Mouse (Mus musculus) kidney, postnatal 4 days (tissue): ENCODE results near the gene Hacd1.
A peak's percentile ranks its signal among the peaks of the same experiment; 100 is the strongest.

Source experiments
- DNase-seq, 2 experiments: peaks; one replicate each; pipeline ENCODE4 v3.0.0; 2021; ENCODE audit warnings: mixed read lengths in 2 of 2

Hacd1 gene

DNA sequence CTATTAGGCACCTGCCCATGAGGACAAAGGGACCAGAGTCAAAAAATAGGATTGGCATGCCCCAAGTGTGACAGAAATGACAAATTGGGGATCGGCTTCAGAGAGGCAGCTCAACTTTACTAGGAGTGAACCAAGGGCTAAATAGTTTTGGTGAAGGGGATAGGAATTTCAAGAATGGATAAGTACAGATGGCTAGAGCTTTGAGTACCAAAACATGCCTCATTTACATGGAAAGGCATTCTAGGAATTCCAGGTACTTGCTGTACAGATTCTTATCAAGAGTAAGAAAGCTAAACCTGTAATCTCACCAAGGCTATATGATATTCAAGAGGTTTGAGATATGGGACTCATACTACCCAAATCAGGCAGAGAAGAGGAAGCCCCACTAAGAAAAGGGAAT is 95.8 kb downstream of the Hacd1 start:
- no peak for DNase-seq

DNA sequence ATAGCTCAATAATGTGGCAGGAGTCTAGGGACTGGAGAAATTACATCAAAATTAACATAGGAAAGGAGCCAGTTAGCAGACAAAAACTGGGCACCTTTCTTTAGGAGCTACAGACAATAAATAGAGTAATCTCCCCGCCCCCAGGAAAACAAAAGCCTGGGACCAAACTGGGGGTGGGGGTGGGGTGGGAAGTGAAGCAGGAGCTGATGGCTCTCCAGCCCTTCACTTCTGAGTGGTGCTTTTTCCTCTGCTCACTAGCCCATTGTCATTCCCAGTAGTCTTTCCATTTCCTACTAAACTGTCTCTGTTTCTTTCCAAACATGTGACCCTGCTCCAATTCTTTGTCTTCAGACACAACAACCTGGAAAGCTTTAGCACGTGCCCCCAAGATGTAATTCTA is 99.5 kb downstream of the Hacd1 start:
- DNase-seq, result no peak

DNA sequence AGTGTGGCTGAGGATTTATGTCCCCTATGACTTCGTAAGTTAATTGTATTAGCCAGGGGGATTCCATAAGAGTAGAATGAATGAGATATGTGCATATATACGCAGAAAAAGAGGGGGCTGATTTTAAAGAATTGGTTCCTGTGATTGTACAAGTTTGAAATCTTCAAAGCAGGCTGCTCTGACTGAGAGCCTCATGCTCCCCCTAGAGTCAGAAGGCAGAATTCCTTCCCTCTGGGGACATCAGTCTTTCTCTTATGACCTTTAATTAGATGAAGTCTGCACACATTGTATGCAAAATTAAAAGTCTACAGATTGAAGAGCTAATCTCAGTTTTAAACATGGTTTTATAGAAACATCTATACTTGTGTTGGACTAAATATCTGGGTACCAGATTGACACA is 117.8 kb downstream of the Hacd1 start:
- peak; percentile 16 to 47 for DNase-seq

DNA sequence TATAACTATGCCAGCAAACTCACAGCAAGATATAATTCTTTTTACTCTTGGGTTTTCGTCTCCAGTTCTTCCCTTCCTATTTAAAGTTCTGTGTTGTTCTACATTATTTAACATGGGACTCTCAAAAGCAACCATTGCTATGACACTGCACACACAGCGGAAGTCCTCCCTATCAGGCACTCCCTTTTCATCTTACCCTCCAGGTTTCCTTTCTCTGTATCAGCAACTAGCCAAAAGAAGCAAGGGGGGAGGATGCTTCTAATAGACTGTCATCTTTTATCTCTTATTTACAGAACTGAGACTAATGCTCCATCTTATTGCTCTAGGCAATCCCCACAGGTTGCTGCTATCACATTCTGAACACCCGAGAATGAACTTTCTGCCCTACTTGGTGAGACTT is 120.6 kb downstream of the Hacd1 start:
- no peak for DNase-seq

DNA sequence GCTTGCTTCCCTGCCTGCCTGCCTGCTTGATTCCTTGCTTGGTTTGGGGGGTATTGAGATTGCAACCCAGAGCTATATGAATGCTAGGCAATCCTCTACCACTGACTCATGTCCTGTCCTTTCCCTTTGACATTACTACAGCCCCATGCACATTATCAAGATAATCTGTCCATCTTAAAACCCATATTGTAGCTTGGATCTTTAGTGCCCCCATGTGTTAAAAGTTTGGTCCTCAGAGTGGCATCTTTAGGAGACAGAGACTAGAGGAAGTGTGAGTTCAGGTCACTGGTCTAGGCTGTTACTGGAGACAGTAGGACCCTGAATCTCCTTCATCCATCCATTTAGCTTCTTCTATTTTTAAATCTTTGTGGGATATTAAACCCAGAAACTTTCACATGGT is 123.7 kb downstream of the Hacd1 start:
- no peak for DNase-seq

DNA sequence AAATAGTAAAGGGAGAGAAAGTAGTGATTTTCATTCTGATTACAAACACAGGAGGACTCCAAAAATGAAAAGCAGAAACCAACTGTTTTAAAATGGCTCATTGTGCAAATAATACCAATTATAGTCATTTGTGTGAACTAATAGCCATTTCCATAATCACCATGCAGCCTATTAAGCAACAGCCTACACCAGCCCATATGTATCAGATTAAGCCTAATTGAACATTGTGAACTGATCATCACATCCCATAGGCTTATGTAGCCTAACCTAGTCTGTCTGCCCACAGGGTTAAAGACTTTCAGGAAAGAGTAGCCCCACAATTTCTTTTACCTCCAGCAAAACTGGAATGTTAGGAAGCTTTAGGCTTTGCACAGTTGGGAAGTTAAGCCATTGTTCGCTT is 125.2 kb downstream of the Hacd1 start:
- DNase-seq, result no peak

DNA sequence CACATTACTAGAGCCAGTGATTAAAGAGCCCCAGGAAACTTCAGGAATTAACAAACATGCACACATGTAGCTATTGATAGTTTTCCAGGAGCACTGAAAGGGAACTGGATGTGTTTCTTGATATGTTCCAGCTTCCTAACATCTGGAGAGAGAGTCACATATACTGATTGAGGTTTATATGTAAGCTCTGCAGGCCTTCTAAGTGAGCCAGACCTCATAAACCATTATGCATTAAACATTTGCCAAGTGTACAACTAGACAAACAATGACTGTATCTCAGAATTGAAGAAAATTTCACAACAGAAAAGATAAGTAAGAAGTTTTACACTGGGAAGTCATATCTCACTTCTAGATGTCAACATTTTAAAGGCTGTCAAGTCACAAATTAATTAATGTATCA is 167.4 kb downstream of the Hacd1 start:
- DNase-seq, result no peak

DNA sequence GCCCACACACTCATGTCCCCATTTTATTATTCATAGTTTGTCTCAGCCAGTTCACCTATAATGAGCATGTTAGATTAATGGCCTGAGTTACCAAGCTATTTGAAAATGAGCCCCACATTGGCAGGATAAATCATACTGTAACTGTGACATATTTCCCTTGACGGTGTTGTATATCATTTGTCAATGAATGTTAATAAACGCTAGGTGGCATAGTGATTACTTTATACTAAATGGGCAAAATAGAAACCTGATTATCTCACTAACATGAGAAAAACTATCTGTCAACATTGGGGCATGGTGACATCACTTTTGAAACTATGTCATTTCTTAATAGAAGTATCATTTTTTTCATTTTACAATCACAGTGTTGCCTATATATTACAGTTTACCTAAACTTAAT is 198.5 kb downstream of the Hacd1 start:
- DNase-seq, result no peak

DNA sequence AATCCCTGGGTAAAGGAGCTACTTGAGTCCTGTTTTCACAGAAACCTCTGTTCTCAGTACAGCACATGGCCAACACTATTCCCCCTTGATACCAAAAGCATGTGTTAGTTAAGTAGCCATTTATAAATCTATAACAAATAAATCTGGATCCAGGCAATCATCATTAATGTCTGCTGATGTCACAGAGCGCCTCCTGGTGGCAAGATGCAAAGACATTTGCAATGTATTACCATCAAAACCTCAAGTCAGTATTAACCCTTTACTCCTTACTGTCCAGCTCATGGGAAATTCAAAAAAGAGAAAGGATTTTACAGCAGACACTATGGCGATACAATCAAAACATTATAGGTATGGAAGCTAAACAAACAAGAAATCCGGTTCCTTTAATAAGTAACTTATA is 200.4 kb downstream of the Hacd1 start:
- peak; percentile 13 to 18 for DNase-seq

DNA sequence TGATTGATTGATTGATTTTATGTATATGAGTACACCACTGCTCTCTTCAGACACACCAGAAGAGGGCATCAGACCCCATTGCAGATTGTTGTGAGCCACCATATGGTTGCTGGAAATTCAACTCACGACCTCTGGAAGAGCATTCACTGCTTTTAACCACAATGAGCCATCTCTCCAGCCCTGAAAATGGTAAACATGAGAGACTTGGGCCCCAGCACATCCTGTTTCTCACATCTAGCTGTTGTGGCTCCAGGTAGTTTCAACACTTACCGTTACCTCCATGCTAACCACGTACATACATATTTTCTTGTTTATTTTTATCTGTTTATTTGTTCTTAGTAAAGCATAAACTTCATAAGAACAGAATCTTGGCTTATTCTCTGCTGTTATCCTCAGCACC is 219.6 kb downstream of the Hacd1 start:
- DNase-seq, result no peak

DNA sequence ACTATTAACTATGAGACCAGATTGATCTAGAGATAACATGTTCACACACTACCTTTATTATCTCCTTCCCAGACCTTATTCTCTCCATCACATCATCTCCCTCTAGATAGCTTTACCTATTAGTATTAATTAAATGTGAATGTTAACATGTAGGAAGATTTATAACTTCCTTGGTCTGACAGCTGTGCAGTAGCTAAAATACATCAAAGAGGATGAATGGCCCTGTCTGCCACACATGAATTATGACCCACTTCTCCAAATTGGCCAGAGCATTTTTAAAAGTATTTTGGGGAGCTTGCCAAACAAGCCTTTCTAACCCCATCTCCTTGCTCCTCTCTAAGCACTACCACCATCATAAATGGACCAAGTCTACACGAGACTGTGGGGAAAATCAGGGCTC is 220.9 kb downstream of the Hacd1 start:
- peak in 1 of 2 experiments; percentile 3 for DNase-seq

DNA sequence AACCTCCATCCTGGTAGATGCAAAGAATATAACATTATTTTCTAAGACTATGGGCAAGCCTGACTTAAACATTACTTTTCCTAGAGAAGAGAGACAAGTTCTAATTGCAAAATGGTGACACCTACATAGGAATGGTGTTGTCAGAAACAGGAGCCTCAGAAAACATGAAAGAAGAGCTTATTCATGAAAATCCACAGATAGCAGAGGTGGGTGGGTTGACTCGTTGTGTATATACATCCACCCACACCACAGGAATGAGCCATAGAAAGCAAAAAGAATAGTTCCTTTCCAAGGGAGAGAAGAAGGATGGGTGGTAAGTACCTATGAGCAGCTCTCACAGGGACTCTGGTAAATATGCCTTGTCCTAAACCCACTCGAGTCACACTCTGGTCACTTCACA is 239.3 kb downstream of the Hacd1 start:
- no peak for DNase-seq

DNA sequence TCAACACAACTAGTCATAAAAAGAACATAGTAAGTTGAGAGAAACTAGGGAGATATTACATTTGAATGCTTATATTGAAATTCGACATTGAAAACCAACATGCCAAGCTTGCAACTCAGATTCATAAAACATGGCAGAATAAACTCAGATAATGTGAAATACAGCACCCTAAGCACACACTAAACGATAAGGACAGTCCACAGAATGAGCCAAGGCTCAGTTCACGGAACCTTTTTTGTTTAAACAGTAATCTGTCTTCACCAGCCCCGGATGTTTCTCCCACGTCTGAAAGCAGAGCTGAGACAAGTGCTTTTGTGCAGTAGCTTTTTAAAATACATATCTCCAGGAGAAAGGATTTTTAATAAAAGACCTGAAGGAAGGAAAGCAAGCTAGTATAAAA is 247.3 kb downstream of the Hacd1 start:
- no peak for DNase-seq

DNA sequence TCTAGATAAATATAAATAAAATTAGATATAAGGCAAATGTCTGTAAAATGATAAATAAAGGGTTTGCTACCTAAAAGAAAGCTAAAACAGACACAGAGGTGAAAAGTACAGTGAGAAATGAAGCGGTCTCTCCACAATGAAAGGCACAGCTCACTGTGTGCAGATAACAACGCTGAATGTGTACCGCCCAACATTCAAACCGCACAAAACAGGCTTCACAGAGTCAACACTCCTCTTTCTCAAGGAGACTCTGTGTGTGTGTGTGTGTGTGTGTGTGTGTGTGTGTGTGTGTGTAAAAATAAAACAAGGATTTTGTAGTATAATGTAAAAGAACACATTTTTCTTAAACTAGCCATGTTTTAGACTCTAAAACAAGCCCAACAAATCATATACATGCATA is 247.9 kb downstream of the Hacd1 start:
- no peak for DNase-seq

DNA sequence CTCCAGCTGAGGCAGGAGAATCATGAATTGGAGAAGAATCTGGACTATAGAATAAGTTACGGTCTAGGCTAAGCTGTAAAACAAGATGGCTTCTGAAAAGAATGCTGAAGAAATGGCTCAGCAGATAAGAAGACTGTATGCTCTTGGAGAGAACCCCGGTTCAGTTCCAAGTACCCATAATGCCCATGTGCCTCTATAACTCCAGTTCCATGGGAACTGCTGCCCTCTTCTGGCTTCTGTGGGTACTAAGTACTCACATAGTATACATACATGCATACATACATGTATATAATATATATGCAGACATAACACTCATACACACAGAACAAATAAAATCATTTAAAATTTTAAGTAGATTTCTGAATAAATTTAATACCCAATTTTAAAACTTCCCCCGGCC is 249.8 kb downstream of the Hacd1 start:
- DNase-seq, result no peak

DNA sequence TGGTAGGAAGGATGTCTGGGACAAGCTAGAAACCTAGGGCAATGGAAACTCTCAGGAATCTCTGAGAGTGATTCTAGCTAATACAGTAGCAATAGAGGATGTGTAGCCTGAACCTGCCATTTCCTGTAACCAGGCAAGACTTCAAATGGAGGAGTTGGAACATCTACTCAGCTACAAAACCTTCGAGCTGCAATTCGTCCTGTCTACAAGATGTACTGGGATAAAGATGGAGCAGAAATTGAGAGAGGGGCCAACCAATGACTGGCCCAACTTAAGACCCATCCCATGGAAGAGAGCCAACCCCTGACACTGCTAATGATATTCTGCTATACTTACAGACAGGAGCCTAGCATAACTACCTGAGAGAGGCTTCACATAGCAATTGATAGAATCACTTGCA is 255.3 kb downstream of the Hacd1 start:
- DNase-seq, result no peak
